Mouse (Mus musculus): ENCODE measurements around the gene Vmn2r98.
"Not testable (repeated sequence)": the region's sequence is repeated elsewhere in the genome, so short reads cannot be mapped to it uniquely, and the experiment has no call there.

Gene Vmn2r98

DNA sequence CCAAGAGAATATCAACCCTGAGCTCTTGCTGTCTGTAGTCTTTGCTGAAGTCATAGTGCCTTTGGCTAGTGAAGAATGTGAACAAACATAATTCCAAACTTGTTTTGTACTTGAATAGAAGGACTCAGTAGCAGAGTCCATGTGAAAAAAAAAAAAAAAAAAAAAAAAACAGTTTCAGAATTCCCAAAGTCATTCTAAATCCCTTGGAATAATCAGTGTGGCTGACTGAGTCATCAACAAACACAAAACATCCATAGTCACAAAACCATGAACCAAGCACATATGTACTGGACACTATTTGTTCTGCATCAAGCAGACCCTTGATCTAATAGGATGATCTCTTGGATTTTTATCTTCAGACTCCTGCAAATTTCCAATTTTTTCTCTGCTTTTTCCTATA lies at the start of gene Vmn2r98:
TSS of gene Vmn2r98 (plus strand) at position 301 of the 400 bp plus-strand sequence.
- DNase-seq (ENCODE audit: low read depth) = not testable (repeated sequence)

DNA sequence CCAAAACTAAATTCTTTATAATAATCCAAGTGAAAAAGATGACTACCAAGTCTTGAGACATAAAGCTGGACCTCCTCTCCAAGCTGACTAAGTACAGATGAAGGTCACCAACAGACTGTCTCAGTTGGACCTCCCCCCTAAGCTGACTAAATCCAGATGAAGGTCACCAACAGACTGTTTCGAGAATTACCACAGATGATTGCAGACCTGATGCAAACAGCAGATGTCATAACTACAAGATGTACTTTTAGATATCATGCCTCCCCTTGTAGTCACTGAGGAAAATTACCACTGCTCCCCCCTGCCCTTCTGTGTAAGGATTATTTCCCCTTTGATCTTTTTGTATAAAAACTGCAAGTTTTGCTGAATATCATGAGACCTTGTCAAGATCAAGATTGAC lies 21.8 kb upstream of the Vmn2r98 start:
- DNase-seq (ENCODE audit: low read depth) = not testable (repeated sequence)

DNA sequence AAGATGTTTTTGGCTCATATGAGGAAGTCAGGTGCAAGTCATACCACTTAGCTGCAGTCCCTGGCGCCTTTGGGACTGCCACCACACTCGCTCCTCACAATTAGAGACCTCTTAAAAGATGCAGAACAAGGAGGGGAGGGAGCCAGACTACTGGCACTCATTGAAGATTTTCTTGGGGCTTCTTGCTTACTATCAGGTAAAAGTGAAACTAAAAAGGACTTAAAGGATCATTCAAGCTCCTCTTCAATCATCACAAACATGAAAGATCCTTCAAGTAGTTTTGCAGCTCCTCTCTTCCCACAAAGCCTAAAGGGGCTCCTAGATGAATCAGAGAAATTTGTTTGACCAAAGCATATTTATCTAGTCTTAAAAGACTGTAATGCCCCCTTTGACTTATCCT lies 21.3 kb upstream of the Vmn2r98 start:
- DNase-seq (ENCODE audit: low read depth) = no peak

DNA sequence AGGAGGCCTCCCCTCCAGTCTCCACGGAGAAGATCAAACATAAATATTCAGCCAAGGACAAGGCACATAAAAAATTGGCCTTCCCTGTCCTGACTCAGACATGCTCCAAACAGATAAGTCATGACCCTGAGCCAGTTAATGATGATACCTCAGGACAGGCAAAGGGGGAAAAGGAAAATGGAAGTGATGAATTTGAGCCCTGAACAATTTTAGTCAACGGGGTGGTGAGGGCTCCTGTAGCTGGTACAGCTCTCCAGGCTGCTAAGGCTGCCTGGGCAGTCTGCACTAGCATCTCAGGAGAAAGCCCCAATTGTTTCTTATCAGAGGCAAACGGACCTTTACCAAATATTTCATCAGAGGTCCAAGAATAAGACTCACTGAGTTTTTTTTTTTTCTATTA lies 20.5 kb upstream of the Vmn2r98 start:
- DNase-seq (ENCODE audit: low read depth) = no peak

Data from NIH3T3 (cell line).